Mouse (Mus musculus): Measurements from ENCODE around the gene Nr3c2.

The Nr3c2 gene

DNA sequence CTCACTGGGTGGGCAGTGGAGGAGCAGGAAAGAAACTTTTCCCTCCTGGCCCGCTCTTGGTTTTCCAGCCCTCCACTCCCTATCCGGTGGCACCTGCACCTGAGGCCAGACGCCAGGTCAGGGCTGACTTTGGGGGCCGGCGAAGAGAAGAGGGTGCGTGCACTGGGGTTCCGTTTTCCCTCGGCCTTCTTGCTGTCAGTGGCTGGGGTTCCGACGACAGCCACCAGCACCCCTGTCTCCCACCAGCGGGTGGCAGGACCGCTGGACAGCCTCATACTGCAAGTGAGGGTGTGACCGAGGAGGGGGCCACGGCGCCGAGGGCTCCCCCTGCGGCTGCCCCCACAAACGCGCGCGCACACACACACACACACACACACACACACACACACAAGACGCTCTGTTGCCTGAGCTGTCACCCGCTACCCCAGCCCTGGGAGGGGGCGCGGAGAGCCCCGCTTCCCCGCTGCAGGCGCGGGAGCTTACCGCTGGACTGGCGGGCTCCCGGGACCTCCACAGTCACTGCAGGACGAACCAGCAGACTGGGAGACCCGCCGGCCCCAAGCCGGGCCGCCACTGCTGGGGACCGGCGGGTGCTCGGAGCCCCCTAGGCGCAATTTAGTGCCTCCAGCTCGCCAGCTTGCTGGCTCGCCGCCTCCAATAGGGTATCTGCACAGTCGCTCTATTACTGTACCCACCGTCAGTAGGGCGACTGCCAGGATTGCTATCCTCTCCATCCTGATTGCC lies at the start of gene Nr3c2:
Nr3c2 (plus strand) TSS at position 32 of the 744 bp plus-strand sequence.
- DNase-seq (ENCODE audit: low read depth): no peak

DNA sequence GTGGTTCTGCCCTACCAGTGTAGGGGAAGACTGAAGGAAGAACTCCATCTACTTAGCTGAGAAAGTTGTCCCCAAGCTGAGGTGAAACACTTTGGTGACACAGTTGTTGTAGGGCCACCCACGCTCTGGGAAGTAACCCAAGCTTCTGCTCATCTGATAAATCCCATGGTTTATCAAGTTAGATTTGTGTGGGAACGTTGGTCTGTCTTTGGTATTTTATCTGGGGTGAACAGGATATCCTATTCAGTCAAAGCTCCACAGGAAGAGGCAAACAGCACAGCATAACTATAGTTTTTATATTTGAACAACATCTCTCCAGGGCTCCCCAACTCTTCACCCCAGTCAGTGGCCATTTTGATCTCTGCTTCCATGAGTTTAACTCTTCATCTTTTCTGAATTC lies 40.7 kb upstream of the Nr3c2 start:
- DNase-seq (ENCODE audit: low read depth): no peak

DNA sequence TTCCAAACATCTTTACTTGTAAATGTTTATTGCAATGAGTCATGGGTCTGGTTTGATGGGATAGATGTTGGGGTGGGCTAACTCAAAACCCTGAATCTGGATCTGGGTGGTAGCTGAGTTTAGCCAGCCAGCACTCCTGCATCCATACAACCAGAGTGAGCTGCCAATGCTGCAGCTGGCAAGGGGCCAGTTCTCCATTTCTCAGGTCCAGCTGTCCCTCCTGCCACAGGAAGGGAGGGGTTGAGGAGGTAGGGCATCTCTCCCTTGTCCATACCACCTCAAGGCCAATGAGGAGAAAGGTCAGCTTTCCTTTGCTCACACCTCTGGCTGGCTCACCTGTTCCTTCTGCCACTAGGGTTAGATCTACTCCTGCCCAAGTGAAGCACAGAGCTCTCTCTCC lies 39.5 kb upstream of the Nr3c2 start:
- DNase-seq (ENCODE audit: low read depth): no peak

- no peak for DNase-seq (ENCODE audit: low read depth)
Measured at GRCm38 (mm10) chr8:76863066-76863465, 36.2 kb upstream of the Nr3c2 start.

DNA sequence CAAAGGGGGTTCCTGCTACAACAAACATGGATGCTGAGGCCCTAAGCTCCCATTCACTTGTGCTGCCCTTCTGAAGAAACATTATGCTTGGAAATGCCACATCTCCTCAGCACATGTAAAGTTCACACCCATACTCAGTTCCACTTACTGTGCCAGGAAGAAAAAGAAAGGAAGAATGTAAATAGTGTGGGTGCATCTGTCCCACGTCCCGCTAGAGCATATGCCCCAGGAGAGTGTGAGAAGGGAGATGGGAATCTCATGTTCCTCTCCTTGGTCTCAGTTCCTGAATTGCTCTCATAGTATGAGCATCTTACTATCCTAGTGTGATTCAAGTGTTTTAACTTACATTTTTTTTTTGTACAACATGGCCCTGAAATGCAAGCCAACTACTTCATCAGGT lies 22.4 kb upstream of the Nr3c2 start:
- DNase-seq (ENCODE audit: low read depth): no peak

DNA sequence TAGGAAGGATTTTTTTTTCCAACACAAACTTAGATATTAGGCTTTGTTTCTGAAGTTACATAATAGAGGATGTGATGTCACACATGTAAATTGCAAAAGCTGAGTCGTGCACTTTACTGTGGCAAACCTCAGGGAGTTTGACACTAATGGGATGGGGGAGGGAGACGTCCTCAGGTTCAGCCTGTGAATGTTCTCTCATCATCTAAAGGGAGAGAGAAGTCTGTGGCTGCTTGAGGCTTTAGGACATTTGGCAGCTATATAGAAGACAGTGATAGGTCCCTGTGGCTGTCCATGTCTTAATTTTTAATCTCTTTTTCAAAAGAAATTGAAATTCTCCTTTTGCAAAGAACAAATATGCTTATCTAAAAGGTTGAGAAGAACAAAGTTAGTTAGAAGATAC lies 2.2 kb upstream of the Nr3c2 start:
- DNase-seq (ENCODE audit: low read depth): no peak

GRCm38 (mm10) chr8:76898721-76899410 lies 376 bp upstream of the Nr3c2 start:
- DNase-seq (ENCODE audit: low read depth): no peak

DNA sequence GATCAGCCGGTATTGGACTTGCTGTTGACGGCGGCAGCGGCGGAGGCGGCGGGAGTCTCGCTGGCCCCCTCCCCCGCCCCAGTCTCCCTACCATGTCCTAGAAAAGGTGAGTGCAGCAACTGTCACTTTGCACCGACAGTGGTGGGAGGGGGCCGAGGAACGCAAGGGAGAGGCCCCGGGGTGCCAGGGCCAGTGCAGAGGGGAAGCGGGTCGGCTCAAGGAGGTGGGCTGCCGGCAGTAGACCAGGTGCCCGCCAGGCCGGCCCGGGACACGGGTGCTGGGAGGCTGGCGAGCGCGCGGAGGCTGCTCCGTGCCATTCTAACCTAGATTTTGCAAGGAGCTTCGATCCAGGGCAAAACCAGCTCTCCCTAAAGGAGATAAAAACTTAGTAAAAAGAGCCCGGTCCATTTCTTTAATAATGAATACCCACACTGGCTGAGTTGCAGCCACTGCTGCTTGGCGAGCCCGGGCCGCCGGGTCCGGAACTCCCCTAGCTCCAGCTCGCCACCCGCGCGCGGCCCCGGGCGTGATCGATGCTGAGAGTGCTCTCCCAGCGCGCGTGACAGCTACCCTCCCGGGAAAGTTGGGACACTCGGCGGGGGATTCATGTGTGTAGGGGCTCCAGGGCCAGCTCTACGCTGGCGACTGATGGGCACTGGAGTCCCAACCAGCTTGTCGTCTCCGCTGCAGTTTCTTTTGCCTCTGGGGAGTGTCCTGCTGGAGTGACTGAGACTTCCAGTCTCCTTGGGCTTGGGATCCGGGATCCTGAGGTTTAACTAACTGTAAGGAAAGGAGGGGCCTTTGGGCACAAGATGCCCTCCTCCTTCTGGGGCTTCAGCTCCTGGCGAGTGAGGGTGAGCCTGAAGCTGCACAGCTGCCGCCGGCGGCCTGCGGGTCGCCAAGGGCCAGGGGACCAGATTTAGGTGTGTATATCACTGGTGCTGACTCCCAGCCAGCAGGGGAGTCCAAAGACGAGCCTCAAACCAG lies 1.2 kb downstream of the Nr3c2 start:
- DNase-seq (ENCODE audit: low read depth): no peak

DNA sequence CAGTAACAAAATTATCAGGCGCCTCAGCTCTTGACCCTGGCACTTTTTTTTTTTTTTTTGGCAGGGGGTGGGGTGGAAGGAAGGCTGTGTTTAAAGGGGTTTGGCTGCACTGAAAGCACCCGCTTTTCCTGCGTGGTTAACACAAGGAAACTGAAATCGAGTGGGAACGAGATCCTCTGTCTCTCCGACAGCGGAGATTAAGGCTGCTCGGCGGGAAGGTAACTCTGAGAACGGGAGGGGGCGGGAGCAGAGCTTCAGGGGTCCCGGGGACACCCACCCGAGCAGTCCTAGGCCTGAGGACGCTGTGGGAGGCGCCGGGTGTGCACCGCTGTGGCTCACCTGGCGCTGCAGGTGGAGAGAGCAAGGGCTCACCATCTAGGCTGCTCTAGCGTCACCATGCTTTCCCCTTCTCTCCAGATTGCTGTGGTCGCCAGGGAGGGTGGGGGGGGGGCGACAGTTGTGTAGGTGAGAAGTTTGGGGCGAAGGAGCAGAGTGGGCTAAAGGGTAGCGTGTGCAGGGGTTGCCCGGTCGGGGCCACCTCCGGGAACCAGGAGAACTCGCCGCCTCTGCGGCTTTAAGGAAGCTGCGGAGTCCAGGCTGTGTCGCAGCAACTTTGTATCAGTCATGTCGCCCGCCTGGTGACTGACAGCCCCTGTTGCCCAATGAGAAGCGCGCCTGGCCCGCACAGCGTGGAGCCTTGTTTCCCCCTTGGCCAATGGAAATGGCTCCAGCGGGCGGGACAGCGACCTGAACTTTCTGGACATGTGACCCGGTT lies 2.4 kb downstream of the Nr3c2 start:
- peak; percentile 69 for DNase-seq (ENCODE audit: low read depth)

DNA sequence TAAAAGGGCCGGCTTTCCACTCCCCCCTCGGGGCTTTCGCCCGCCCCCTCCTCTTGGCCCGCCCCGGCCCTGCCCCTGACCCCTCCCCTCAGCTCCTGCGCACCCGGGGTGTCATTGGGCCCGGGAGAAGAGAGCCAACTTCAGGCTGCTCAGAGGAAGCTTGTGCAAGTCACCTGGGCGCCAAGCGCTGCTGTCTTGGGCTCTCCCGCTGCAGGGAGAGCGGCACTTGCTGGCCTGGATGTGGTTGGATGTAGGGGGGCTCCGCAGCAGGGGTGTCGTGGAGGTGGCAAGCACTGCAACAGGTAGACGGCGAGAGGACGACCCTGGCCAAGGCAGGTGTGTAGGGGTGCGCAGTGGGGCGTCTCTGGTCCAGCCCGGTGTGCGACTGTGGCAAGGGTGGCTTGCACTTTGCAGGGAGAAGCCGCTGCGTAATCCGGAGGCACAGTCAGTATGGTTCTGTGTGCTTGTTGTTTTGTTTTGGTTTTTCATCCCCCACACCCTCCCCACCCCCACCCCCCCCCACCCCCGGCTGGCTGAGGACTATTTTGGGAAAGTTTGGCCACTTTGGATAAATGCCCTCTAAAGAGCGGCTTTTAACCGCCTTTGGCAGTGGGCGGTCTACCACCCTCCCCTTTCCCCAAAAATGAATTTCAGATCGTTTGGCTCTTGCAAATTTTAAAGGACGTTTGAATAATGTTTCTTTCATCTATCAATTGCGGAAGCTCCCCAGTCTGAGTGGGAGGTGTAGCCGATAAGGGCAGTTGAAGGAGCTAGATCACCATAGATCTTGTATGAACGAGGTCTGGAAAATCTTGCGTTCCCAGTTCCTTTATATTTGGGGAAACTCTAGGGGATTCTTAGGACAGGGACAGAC lies 3.2 kb downstream of the Nr3c2 start:
- no peak for DNase-seq (ENCODE audit: low read depth)

DNA sequence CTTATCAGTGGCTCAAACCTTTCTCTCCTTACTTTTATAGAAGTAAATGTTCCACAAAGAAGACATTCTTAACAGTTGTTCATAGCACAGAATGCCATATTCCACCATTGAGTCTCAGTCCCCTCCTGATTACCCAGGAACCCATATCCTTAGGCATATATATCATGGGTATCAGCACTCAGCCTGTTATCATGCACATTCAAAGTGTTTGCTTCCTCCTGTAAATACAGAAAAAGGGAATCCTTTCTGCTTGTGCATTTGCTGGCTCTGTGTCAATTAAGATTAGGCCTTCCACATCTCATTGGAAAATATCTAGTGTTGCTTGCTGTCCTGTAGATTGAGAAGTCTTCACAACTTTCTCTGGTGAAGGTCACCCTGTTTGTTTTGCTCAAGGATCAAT lies 12.0 kb downstream of the Nr3c2 start:
- DNase-seq (ENCODE audit: low read depth): no peak

- no peak for DNase-seq (ENCODE audit: low read depth)
Measured at GRCm38 (mm10) chr8:76912678-76913077, 13.4 kb downstream of the Nr3c2 start.

DNA sequence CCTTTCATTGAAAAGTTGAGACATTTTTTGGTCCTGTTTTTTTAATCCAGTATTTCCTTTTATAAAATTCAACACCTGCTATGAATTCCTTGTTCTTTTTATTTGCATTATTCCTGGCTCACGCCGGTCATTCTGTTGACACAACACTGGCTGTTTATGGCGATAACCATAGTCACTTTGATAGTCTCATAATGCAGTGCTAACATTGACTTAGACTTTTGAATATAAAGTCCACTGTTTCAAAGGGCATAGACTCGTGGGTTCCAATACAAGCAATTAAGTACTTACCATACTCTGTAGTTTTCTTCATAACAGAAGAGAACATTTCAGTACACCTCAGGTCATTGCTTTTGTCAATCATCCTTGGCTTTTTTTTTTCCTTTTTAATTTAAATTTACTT lies 14.0 kb downstream of the Nr3c2 start:
- no peak for DNase-seq (ENCODE audit: low read depth)

GRCm38 (mm10) chr8:76915260-76915659 lies 16.0 kb downstream of the Nr3c2 start:
- no peak for DNase-seq (ENCODE audit: low read depth)

GRCm38 (mm10) chr8:76919546-76919945 lies 20.3 kb downstream of the Nr3c2 start:
- DNase-seq (ENCODE audit: low read depth): no peak

GRCm38 (mm10) chr8:76924150-76924549 lies 24.9 kb downstream of the Nr3c2 start:
- DNase-seq (ENCODE audit: low read depth): no peak

- DNase-seq (ENCODE audit: low read depth): no peak
Measured at GRCm38 (mm10) chr8:76928326-76928725, 29.1 kb downstream of the Nr3c2 start.

DNA sequence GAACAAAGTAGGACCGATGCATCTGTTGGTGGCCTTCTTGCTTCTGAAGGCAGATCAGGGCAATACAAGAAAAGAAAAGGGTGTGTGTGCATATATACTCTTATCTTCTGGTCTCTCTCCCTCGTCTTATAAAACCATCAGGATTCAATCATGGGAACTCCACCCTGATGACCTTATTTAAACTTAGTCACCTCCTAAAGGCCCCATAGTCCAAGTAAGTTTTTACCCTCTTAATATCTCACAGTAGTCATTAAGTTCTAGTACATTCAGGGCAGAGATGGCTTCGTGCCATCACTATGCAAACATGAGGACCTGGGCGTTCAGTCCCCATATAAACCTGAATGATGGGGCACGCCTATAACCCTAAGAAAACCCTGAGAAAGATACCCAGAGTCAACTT lies 29.6 kb downstream of the Nr3c2 start:
- no peak for DNase-seq (ENCODE audit: low read depth)

DNA sequence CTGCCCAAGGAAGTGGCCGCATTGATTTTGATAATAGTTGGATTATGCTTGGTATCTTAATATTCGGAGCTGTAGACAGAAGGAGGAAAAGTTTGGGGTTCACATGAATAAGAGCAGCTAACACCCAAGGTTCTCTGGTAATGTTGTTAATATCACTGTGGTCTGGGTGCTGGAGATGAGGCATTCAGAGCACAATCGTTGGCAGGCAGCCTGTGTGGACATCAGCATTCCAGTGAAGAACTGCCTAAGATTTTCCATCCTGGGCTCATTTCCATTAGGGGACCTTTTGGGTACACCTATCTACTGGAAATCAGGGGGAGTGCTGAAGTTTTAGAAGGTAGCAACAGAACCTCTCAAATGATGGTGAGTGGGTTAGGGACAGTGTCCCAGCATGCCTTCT lies 65.8 kb downstream of the Nr3c2 start:
- DNase-seq (ENCODE audit: low read depth): no peak

DNA sequence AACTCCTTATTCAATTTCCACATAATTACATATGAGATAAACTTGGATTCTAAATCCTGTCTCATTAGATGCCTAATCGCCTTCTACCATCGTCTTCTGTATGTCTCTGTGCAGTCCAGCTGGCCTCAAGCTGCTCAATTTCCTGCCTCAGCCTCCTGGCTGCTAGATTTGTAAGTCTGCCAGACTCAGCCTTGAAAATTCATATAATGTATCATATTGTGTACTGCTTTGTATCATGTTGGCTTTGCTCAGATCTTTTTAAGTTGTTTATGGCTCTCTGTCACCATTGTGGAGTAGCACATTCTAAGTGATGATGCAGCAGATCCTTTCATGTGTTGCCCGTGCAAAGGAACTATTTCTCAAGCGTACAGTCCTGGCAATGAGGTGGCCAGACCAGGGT lies 71.9 kb downstream of the Nr3c2 start:
- DNase-seq (ENCODE audit: low read depth): no peak
